22 mouse cellular contexts compared by ENCODE assay signal in the genomic region with DNA sequence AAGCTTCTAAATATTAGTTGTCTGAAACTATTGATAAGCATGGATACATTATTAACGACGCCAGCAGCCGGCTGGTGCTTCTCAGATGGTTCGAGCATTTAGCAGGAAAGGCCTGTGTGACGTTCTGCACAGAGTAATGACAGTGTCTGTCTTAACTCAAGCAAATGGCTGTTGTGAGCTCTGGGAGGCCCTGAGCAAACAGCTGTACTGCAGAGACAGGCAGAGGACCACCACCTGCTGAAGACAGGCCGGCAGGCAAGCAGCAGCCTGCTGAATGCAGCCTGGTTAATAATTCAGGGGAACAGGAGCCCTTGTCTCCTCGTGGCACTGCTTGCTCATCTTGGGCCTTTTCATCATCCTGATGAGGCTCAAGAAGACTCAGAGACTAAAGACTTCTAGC.
DNase-seq lines count a peak whose midpoint lies in the region; ATAC-seq lines count a peak whose summit lies in the region.
"Had no signal": no experiment of that assay in that cellular context is flagged by ENCODE, and none has a peak within 500 bp of the region (broad histone marks: within the 10 kb centered on the region; RNA-seq: fewer than 3 reads in every experiment).

No protein-coding gene starts in this region.

- no peak overlapping the region for H3K4me2 ChIP-seq in embryonic facial prominence, embryonic 14.5 days (ENCODE audit: low read depth, low read length)
- no peak overlapping the region for H3K4me2 ChIP-seq in intestine, embryonic 15.5 days (replicated peaks)
- no peak overlapping the region for H3K4me2 ChIP-seq in intestine, embryonic 16.5 days (ENCODE audit: low read depth, low read length)
- no peak overlapping the region for H3K4me2 ChIP-seq in kidney, embryonic 14.5 days (replicated peaks; ENCODE audit: low read depth, low read length)
- H3K4me2 ChIP-seq: embryonic facial prominence, embryonic 12.5 days; embryonic facial prominence, embryonic 15.5 days; forebrain, embryonic 12.5 days had no signal

- WGBS in embryonic facial prominence, embryonic 14.5 days = 59% methylated on average over 7 of the region's 7 CpGs
- 76% methylated on average over 7 of the region's 7 CpGs for WGBS in embryonic facial prominence, embryonic 10.5 days
- 21% methylated on average over 7 of the region's 7 CpGs for WGBS in intestine, embryonic 15.5 days
- 15% methylated on average over 7 of the region's 7 CpGs for WGBS in intestine, embryonic 16.5 days
- 59% methylated on average over 7 of the region's 7 CpGs for WGBS in kidney, embryonic 14.5 days

- no peaks in the 10 kb centered on the region for H3K9me3 ChIP-seq in embryonic facial prominence, embryonic 14.5 days (ENCODE audit: control insufficient read depth, low read length)
- no peaks in the 10 kb centered on the region for H3K9me3 ChIP-seq in embryonic facial prominence, embryonic 10.5 days
- no peaks in the 10 kb centered on the region for H3K9me3 ChIP-seq in intestine, embryonic 15.5 days
- no peaks in the 10 kb centered on the region for H3K9me3 ChIP-seq in intestine, embryonic 16.5 days (ENCODE audit: control insufficient read depth, low read length)
- H3K9me3 ChIP-seq in kidney, embryonic 14.5 days (ENCODE audit: control insufficient read depth, low read length) = no peaks in the 10 kb centered on the region
- H3K9me3 ChIP-seq: embryonic facial prominence, embryonic 12.5 days; embryonic facial prominence, embryonic 15.5 days; forebrain, embryonic 10.5 days; forebrain, embryonic 12.5 days had no signal

- DNase-seq in embryonic facial prominence, embryonic 14.5 days (ENCODE audit: low spot score) = peak; percentile 30
- DNase-seq in embryonic facial prominence, embryonic 10.5 days (ENCODE audit: low spot score) = no peak
- DNase-seq in kidney, postnatal 4 days = peak; percentile 8 to 13
- DNase-seq: adrenal gland, adult 2 months; adrenal gland, postnatal 10 days; adrenal gland, postnatal 25 days; cerebellum, adult 11 months; cerebellum, adult 18-20 months; cerebellum, adult 8-10 months; cerebellum, adult 9-11 months; cerebellum, postnatal 14 days; cerebellum, postnatal 36 days had no signal

- no peak for ATAC-seq in embryonic facial prominence, embryonic 14.5 days (ENCODE audit: low read depth)
- ATAC-seq in intestine, embryonic 15.5 days = 0 out of 2 replicates have a peak, but pooled peaks have one; percentile 43
- ATAC-seq in intestine, embryonic 16.5 days = no peak
- no peak for ATAC-seq in kidney, embryonic 14.5 days (ENCODE audit: low FRiP score, low TSS enrichment)
- ATAC-seq: forebrain, embryonic 14.5 days; forebrain, embryonic 16.5 days had no signal

- H3K27ac ChIP-seq in embryonic facial prominence, embryonic 14.5 days (replicated peaks; ENCODE audit: low read depth, low read length) = no peak overlapping the region
- no peak overlapping the region for H3K27ac ChIP-seq in embryonic facial prominence, embryonic 10.5 days (replicated peaks)
- no peak overlapping the region for H3K27ac ChIP-seq in intestine, embryonic 15.5 days
- H3K27ac ChIP-seq in intestine, embryonic 16.5 days (ENCODE audit: low read length) = no peak overlapping the region
- no peak overlapping the region for H3K27ac ChIP-seq in kidney, embryonic 14.5 days (ENCODE audit: low read depth, low read length)
- H3K27ac ChIP-seq: embryonic facial prominence, embryonic 12.5 days; embryonic facial prominence, embryonic 15.5 days; forebrain, embryonic 10.5 days; forebrain, embryonic 12.5 days had no signal

- H3K36me3 ChIP-seq in embryonic facial prominence, embryonic 14.5 days (ENCODE audit: control insufficient read depth, insufficient read depth, low read length) = no peaks in the 10 kb centered on the region
- no peaks in the 10 kb centered on the region for H3K36me3 ChIP-seq in embryonic facial prominence, embryonic 10.5 days (replicated peaks)
- H3K36me3 ChIP-seq in intestine, embryonic 15.5 days = no peaks in the 10 kb centered on the region
- H3K36me3 ChIP-seq in intestine, embryonic 16.5 days (ENCODE audit: control insufficient read depth, insufficient read depth, low read length) = no peaks in the 10 kb centered on the region
- no peaks in the 10 kb centered on the region for H3K36me3 ChIP-seq in kidney, embryonic 14.5 days (ENCODE audit: control insufficient read depth, insufficient read depth, low read length)
- H3K36me3 ChIP-seq: embryonic facial prominence, embryonic 12.5 days; embryonic facial prominence, embryonic 15.5 days; forebrain, embryonic 10.5 days; forebrain, embryonic 12.5 days had no signal

- no peaks in the 10 kb centered on the region for H3K27me3 ChIP-seq in embryonic facial prominence, embryonic 14.5 days (replicated peaks; ENCODE audit: control insufficient read depth, insufficient read depth, low read length)
- no peaks in the 10 kb centered on the region for H3K27me3 ChIP-seq in embryonic facial prominence, embryonic 10.5 days (replicated peaks; ENCODE audit: low read depth, poor library complexity, severe bottlenecking)
- H3K27me3 ChIP-seq in intestine, embryonic 15.5 days (replicated peaks) = no peaks in the 10 kb centered on the region
- no peaks in the 10 kb centered on the region for H3K27me3 ChIP-seq in intestine, embryonic 16.5 days (replicated peaks; ENCODE audit: control insufficient read depth, insufficient read depth, low read length)
- H3K27me3 ChIP-seq in kidney, embryonic 14.5 days (ENCODE audit: control insufficient read depth, insufficient read depth, low read length) = no peaks in the 10 kb centered on the region
- H3K27me3 ChIP-seq: embryonic facial prominence, embryonic 12.5 days; embryonic facial prominence, embryonic 15.5 days had no signal

- no peak overlapping the region for H3K4me3 ChIP-seq in embryonic facial prominence, embryonic 14.5 days (ENCODE audit: low read depth, low read length)
- H3K4me3 ChIP-seq in embryonic facial prominence, embryonic 10.5 days = no peak overlapping the region
- no peak overlapping the region for H3K4me3 ChIP-seq in intestine, embryonic 15.5 days (replicated peaks)
- H3K4me3 ChIP-seq in intestine, embryonic 16.5 days (ENCODE audit: low read length) = no peak overlapping the region
- no peak overlapping the region for H3K4me3 ChIP-seq in kidney, embryonic 14.5 days (ENCODE audit: low read length)
- H3K4me3 ChIP-seq: embryonic facial prominence, embryonic 12.5 days; embryonic facial prominence, embryonic 15.5 days; erythroblast, embryonic 14.5 days; forebrain, embryonic 10.5 days; forebrain, embryonic 12.5 days had no signal

- no peaks in the 10 kb centered on the region for H3K4me1 ChIP-seq in embryonic facial prominence, embryonic 14.5 days (ENCODE audit: control insufficient read depth, insufficient read depth, low read length)
- no peaks in the 10 kb centered on the region for H3K4me1 ChIP-seq in embryonic facial prominence, embryonic 10.5 days
- no peaks in the 10 kb centered on the region for H3K4me1 ChIP-seq in intestine, embryonic 15.5 days (replicated peaks)
- H3K4me1 ChIP-seq in intestine, embryonic 16.5 days (ENCODE audit: control insufficient read depth, insufficient read depth, low read length) = no peaks in the 10 kb centered on the region
- H3K4me1 ChIP-seq in kidney, embryonic 14.5 days (ENCODE audit: control insufficient read depth, insufficient read depth, low read length) = no peaks in the 10 kb centered on the region
- H3K4me1 ChIP-seq: embryonic facial prominence, embryonic 12.5 days; embryonic facial prominence, embryonic 15.5 days; forebrain, embryonic 10.5 days; forebrain, embryonic 12.5 days had no signal

- H3K9ac ChIP-seq in embryonic facial prominence, embryonic 14.5 days (ENCODE audit: low read depth, low read length) = no peak overlapping the region
- no peak overlapping the region for H3K9ac ChIP-seq in intestine, embryonic 15.5 days
- no peak overlapping the region for H3K9ac ChIP-seq in intestine, embryonic 16.5 days (ENCODE audit: low read depth, low read length)
- no peak overlapping the region for H3K9ac ChIP-seq in kidney, embryonic 14.5 days (ENCODE audit: low read depth, low read length)
- H3K9ac ChIP-seq: embryonic facial prominence, embryonic 12.5 days; embryonic facial prominence, embryonic 15.5 days; forebrain, embryonic 12.5 days had no signal
